Mouse (Mus musculus) megakaryocyte-erythroid progenitor cell, adult 5-6 weeks (primary cell): ENCODE measurements at regions not wholly inside any gene's neighbourhood (a gene's known extent, or its start where the extent isn't known, plus 50 kb on each side); places are given as distances from the start of the nearest gene placed in this dataset.

ENCODE experiments used
- ATAC-seq: replicated peaks from 2 replicates; pipeline ENCODE4 v1.8.0; 2016; ENCODE audit warnings: mild to moderate bottlenecking, inconsistent platforms; ENCODE audit not compliant: severe bottlenecking, poor library complexity, low FRiP score, low TSS enrichment

DNA sequence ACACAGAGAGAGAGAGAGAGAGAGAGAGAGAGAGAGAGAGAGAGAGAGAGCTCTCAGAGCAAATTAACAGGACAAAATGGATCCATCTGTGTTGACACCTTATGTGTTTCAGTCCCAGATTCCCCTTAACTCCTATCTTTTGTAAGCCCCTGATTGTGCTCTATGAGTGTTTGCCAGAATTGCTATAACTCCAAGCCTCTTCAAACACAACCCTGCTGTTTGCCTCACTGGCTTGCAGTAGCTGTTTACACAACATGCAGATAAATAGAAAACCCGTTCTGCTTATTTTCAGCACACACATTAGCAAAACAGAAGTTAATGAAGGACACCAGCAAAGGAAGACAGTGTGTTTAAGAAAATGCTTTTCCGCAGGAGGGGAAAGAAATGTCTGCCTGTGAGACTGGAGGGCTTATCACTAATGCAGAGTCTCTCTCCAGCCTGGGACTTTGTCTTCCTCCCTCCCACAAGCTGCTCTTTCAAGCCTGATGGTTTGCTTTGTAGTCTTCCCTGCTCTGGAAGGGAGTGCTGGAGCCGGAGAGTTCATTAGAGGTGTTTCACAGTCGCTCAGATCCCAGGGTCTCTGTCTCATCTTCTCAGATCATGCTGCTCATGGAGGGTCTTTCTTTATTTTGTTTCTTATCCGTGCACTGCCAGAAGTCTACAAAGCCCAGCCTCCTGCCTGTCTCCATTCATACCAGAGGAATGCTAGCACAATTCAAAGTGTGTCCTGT, 338.4 kb downstream of the Rnd3 start:
- no peak for ATAC-seq

GRCm38 (mm10) chr2:50809823-50810222, 339.1 kb downstream of the Rnd3 start:
- ATAC-seq: no peak

DNA sequence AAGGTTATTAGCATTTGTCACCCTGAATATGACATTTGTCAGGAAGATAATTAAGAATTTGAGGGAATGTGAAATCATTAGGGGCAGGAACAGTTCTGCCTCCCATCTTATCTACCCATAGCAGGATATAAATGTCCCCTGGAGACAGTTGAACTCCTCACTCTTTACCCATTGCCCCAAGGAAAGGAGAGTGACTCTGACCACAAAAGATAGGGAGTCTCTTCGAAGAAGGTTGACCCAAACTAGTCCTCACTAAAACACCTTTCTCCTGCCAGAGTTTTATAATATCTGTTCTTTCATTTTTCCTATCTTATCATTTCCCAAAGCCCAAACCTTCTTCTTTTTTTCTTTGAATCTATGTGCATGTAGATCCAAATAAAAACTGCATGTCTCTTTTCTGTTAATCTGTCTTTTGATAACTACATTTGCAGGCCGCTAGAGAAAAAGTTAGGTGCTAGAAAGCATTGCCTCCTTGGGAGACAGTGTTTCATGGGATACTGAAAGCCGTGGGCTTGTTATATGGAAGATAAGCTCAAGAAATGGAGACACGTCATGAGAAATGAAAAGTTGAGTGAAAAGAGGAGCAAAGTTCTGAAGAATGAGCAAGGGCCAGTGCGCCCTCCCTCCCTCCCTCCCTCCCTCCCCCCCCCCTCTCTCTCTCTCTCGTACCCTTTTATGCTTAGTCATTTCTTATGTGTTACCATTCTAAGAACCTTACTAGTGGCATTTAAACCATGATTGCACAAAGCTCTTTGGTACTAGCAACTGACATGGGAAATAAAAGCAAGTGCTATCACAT, 341.6 kb downstream of the Rnd3 start:
- ATAC-seq: no peak

DNA sequence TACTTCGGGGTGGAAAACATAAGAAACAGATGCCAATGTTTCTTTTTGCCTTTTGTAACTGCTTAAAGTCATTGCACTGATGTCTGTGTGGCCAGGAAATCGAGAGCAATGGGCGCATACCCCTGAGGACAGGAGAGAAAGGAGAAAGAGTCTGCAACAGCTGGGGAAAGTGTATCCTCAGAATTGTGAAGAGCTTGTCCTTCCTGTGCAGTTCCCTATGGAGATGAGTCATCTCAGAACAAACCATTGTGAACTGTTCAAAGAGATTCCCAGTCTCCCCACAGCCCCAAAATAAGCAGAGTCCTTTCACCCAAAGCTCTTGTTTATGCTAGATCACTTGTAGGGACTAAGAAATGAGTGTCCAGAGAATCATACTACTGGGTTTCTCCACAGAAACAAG, 343.3 kb downstream of the Rnd3 start:
- no peak for ATAC-seq

DNA sequence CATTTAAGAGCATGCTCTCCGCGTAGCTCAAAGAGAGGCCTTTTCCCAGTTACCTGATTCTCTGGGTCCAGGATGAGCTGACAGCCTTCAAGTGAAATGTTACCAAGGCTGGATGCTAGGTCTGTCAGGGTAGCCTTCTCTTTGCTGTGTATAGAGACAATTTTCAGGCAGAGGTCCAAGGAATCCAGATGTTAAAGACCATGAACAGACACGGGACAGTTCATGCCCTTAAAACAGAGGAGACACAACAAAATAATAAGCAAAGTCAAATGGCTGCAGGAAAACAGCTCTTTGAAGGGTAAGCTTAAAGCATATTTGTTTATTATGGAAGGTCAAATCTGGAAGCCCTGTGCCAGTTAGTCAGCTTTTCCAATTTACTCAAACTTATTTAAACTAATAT, 352.8 kb downstream of the Rnd3 start:
- no peak for ATAC-seq

DNA sequence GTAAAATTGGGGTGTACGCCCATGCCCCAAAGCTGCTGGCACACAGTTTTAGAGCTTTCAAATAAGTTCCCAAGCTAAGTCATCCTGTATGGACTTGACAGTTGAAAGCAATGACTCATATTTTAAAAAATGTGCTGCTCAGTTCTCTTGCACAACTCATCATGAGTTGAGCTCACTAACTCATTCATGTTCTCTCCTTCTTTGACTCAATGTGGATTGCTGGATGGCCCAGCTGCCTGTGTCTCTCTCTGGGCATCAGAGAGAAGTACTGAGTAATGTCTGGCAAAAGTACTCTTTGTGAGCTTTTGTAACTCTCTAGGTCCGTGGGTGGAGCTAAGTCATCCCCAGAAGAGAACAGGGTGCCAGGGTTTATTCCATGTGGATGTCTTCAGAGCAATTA, 355.3 kb downstream of the Rnd3 start:
- no peak for ATAC-seq

GRCm38 (mm10) chr2:50793067-50793466, 355.8 kb downstream of the Rnd3 start:
- no peak for ATAC-seq

DNA sequence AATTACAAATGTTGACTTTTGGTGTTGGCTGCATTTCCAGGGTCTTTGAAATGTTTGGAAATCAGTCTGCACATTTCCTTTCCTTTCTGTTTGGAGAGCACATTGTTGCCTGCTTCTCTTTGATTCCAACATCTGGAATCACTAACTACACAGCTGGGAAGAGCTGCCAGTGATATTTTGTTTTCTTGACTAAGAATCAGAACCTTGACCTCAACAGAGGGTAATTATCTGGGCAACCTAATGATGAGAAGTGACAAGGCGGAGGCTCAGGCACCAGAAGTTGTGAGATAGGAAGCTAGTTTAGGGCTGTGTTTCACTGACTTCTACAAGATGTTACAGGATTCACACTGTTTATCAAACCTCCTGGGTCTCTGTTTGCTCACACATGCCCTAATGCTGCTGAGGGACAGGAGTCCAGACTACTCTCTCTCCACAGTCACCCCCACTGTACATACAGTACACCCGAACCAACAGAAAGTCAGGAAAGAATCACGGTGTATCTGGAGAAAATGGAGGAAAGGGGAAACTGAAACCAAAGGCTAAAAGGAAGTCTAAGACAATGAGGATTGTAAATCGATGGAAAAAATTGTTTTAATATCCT, 359.8 kb downstream of the Rnd3 start:
- ATAC-seq: no peak

DNA sequence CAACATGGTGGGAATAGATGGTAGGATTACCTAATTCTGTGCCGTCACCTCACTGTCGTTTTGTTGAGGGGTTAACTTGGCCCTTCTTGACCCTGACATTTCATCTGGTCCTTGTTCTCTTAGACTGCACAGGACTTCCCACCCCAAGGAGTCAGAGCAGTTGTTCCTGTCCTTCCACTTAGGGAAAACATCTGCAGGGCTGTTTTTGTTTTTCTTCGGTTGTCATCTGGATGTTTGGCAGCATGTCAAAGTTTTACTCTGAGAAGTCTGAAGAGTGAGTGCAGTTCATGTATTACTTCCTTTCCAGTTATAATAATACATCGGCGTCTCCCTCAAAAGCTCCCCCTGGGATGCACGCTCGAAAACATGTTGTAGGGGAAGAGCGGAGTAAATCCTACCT, 376.8 kb downstream of the Rnd3 start:
- no peak for ATAC-seq

DNA sequence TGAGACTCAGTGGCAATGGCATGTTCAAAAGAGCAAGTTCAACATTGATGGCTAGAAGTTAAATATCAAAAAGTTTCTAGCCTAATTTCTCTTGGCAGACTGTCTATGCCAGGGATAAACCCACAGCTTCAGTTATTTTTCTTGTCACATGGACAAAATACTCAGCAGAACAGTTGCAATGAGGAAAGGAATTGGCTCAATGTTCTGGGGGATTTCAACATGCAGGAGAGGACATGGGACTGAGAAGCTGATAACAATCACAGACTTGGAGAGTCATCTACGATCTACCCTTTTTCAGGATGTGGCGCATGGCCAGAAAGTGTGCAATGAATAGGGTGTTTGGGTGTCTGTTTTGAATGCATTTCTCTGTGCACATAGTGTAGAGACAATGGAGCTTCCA, 389.9 kb downstream of the Rnd3 start:
- ATAC-seq: no peak

DNA sequence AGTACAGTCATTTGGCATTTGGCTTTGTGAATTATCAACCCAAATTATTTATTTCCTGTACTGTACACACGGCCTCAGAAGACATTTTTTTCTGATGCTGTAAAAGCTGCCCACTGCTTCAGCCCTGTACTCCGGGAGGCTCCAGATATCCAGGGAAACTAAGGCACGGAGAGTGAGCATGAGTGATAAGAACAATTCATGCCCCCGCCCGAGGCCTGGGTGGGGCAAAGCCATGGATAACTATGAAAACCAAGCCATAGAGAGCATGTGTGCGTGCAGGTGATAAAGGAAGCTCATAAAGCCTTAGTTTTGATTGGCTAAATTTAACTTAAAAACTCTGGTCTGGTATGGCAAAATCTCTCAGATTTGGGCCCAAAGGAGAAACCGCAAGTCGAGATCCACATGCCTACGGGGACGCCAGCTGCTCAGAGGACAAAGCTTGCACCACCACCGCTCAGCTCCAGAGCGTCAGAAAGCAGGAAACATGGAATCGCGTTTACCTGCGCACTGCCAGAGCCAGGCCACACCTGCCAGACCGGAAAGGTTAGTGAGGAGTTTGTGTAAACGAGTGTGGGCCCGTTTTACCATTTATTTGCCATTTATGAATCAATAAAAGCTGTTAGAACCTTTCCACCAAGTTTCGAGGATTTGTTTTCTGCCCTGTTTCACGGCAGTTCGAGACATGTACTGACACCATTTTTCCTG, 390.9 kb downstream of the Rnd3 start:
- ATAC-seq: no peak

DNA sequence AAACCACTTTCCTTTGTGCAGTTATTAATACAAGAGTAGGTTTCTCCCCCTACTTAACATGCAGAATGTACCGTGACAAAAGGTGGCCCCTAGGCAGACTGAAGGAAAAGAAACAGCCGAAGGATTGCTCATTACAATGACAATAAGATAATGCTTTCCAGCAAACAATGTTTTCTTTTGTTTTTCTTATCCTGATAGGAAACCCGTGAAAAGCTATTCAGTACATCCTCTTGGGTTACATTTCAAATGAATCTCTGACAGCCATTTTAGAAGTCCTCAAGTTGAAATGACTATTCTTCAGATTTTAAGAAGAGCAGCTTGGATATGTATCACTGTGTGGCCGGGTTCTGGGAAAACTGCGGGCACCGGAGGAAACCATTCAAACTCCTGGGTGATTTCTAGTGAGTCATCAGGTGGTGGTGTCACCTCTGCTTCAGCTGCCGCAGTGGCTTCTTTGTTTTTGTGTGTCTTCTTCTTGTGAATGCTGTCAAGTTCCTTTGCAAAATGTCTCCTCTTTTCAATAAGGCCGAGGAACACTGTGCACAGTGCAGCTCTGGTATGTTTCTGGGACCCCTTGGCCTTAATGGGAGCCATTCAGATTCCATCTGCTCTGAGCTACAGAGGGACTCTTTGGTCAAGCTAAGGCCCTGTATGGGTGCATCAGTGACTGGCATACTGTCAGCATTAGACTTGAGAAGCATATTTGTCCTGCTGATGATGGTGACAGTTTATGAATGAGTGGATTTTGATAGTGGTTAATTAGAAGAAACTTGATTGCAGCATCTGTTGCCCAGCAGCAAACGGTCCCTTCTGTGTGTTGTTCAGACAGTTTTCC, 393.1 kb downstream of the Rnd3 start:
- ATAC-seq: no peak

GRCm38 (mm10) chr2:50755160-50755559, 393.8 kb downstream of the Rnd3 start:
- ATAC-seq: no peak

- ATAC-seq: no peak
Measured at GRCm38 (mm10) chr2:50752408-50752807, 396.5 kb downstream of the Rnd3 start.

DNA sequence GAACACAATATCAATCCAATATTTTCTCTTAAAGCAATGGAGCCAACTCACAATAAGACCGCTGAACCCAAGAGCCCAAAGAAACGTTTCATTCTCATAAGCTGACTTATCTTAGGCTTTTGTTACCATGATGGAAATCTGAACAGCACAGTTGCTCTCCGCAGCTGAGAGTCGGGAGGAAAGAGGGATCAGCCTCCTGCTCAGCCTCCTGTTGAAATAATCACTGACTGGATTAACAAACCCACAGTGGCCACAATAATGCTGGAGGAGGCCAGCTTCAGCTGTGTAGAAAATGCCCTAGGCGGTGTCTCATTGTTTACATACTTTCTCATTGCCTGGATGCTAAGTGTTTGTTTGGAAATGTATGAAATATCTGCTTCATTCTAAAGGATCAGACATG, 398.1 kb downstream of the Rnd3 start:
- no peak for ATAC-seq

DNA sequence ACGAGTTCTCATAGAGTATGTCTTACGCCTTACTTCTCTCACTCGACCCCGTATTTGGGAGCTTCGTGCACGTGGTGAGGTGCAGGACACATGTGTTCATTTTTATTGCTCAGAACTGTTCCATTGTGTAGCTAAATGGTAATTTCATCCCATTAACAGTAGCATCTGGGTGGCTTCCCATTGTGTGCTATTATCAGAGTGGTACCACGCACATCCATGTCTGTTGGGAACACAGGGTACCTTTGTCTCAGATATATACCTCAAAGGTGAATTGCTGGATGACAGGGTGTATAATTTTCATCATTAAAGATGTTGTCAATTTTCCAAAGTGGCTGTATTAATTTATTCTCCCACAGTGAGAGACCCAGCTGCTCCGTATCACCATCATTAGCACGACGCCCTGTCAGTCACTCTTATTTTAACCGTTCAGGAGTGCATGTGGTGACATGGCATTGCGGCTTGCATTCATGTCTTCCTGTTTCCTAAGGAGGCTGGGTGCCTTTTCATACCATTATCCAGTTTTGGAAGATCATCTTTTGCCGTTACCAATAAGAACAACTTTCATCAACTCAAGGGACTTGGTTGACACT, 404.2 kb downstream of the Rnd3 start:
- ATAC-seq: no peak

DNA sequence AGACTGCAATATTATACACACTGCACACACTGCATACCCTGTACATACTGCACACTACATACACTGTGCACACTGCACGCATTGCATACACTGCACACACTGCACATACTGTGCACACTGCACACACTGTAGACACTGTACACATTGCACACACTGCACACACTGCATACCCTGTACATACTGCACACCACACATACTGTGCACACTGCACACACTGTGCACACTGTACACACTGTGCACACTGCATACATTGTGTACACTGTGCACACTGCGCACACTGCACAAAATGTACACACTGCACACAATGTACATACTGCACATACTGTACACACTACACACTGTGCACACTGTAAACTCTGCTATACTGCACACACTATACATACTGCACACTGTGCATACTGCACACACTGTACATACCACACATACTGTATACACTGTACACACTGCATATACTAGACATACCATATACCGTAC, 405.1 kb downstream of the Rnd3 start:
- ATAC-seq: no peak

- ATAC-seq: no peak
Measured at GRCm38 (mm10) chr2:50742421-50742820, 406.5 kb downstream of the Rnd3 start.

- ATAC-seq: no peak
Measured at GRCm38 (mm10) chr2:50741337-50741736, 407.6 kb downstream of the Rnd3 start.
